Mouse (Mus musculus) intestine, embryonic 16.5 days (tissue): Measurements from ENCODE around the gene Cog7. TPM values are rescaled to one million over a fixed set of nuclear protein-coding genes. Genes with fewer than 3 reads are reported as not detected.

Source experiments
- ATAC-seq: fragments of 200-750 bp; cut with Nextera tagmentation; 2 replicates; pipeline ENCODE4 v1.8.0; 2017; ENCODE audit warnings: moderate TSS enrichment, moderate library complexity
- H3K27ac ChIP-seq: fragments of 300-500 bp; sonication (generic); 2 replicates; pipeline ENCODE4 v1.5.1; 2014; ENCODE audit warnings: mild to moderate bottlenecking, low read length
- H3K27me3 ChIP-seq: fragments of 300-500 bp; sonication (generic); replicated peaks from 2 replicates; pipeline ENCODE4 v1.6.1; 2014; ENCODE audit warnings: low read length, control low read depth, mixed read lengths; ENCODE audit not compliant: control insufficient read depth, insufficient read depth
- H3K36me3 ChIP-seq: fragments of 300-500 bp; sonication (generic); 2 replicates; pipeline ENCODE4 v1.6.1; 2014; ENCODE audit warnings: low read length, control low read depth; ENCODE audit not compliant: control insufficient read depth, insufficient read depth
- H3K4me1 ChIP-seq: fragments of 300-500 bp; sonication (generic); 2 replicates; pipeline ENCODE4 v1.6.1; 2014; ENCODE audit warnings: low read length, control low read depth, mixed read lengths; ENCODE audit not compliant: control insufficient read depth, insufficient read depth
- H3K4me2 ChIP-seq: fragments of 300-500 bp; sonication (generic); 2 replicates; pipeline ENCODE4 v1.6.1; 2014; ENCODE audit warnings: low read depth, low read length, control low read depth
- H3K4me3 ChIP-seq: fragments of 300-500 bp; sonication (generic); 2 replicates; pipeline ENCODE4 v1.5.1; 2014; ENCODE audit warnings: mild to moderate bottlenecking, low read length
- H3K9ac ChIP-seq: fragments of 300-500 bp; sonication (generic); 2 replicates; pipeline ENCODE4 v1.6.1; 2014; ENCODE audit warnings: low read depth, low read length
- H3K9me3 ChIP-seq: fragments of 300-500 bp; sonication (generic); 2 replicates; pipeline ENCODE4 v1.6.1; 2016; ENCODE audit warnings: low read length, control low read depth; ENCODE audit not compliant: control insufficient read depth
- WGBS: fragments of 180-500 bp; shearing (Covaris S2); extraction: QIAGEN DNeasy Blood & Tissue Kit; methylation state at CpG from one replicate; pipeline ENCODE4 v1.1.7; 2014; 5-methylcytosine and 5-hydroxymethylcytosine counted together
- polyA plus RNA-seq: library from polyadenylated mRNA; unstranded; fragments of >200 nt; fragmentation: Nextera tagmentation; extraction: Ambion mirVana; gene quantifications from 2 replicates; pipeline ENCODE4 v1.2.1, GENCODE M21; 2015

Cog7 gene
- polyA plus RNA-seq, 1 experiment from 2014 or later = 25.6 TPM

- Histone ChIP-seq H3K9ac (no peak overlapping the region), H3K4me1 (no peaks in the 10 kb centered on the region), H3K27me3 (no peaks in the 10 kb centered on the region), H3K36me3 (peaks cover 4% of the 10 kb centered on the region; the same call in 1 of the 2 replicates), H3K4me3 (no peak overlapping the region), H3K4me2 (no peak overlapping the region), H3K9me3 (no peaks in the 10 kb centered on the region), H3K27ac (no peak overlapping the region)
- 96% methylated on average over 7 of the region's 7 CpGs for WGBS
- ATAC-seq = no peak
These were observed 57.1 kb downstream of the Cog7 start for GRCm38 (mm10) chr7:121924361-121924760.

- peak; percentile 63; the same call in 1 of the 2 replicates for ATAC-seq
- no peak overlapping the region for H3K9ac ChIP-seq
- H3K4me2 ChIP-seq = no peak overlapping the region
- no peaks in the 10 kb centered on the region for H3K27me3 ChIP-seq
- WGBS = 40% methylated on average over 6 of the region's 6 CpGs
- H3K4me3 ChIP-seq = no peak overlapping the region
- no peak overlapping the region for H3K27ac ChIP-seq
- no peaks in the 10 kb centered on the region for H3K4me1 ChIP-seq
- H3K9me3 ChIP-seq = no peaks in the 10 kb centered on the region
- no peaks in the 10 kb centered on the region for H3K36me3 ChIP-seq
These were observed 67.6 kb downstream of the Cog7 start for GRCm38 (mm10) chr7:121913944-121914343.

GRCm38 (mm10) chr7:121912250-121912649 is 69.3 kb downstream of the Cog7 start:
- Histone ChIP-seq H3K36me3 (no peaks in the 10 kb centered on the region), H3K27ac (no peak overlapping the region), H3K9ac (no peak overlapping the region), H3K4me3 (no peak overlapping the region), H3K4me1 (no peaks in the 10 kb centered on the region), H3K4me2 (no peak overlapping the region), H3K27me3 (no peaks in the 10 kb centered on the region), H3K9me3 (no peaks in the 10 kb centered on the region)
- ATAC-seq = no peak
- 68% methylated on average over 8 of the region's 8 CpGs for WGBS

DNA sequence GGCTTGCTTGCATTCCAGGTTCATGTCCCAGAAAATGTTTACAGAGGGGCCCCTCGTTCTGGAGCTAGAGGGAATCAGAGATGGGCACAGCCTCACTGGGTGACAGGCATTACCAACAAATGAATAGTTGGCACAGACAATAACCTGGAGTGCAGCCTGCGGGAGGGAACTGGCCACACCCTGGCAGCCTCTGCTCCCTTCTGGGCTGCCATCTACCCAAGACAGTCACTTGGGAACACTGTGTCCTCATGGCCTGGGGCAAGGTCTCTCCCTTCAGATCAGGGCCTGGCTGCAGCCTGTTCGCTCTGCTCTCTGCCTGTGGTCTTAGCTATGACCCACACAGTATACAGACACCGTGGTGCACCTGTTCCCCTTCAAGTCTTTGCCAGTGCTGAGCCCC is 74.6 kb downstream of the Cog7 start:
- ATAC-seq = no peak
- no peaks in the 10 kb centered on the region for H3K9me3 ChIP-seq
- peaks cover 7% of the 10 kb centered on the region; the same call in 1 of the 2 replicates for H3K4me1 ChIP-seq
- no peaks in the 10 kb centered on the region for H3K36me3 ChIP-seq
- H3K9ac ChIP-seq = no peak overlapping the region
- no peak overlapping the region for H3K4me2 ChIP-seq
- 57% methylated on average over 4 of the region's 4 CpGs for WGBS
- H3K27ac ChIP-seq = no peak overlapping the region
- H3K27me3 ChIP-seq = no peaks in the 10 kb centered on the region
- H3K4me3 ChIP-seq = no peak overlapping the region

- peak; percentile 81 for ATAC-seq
- no peaks in the 10 kb centered on the region for H3K9me3 ChIP-seq
- peaks cover 7% of the 10 kb centered on the region; the same call in 1 of the 2 replicates for H3K4me1 ChIP-seq
- H3K9ac ChIP-seq = no peak overlapping the region
- H3K4me3 ChIP-seq = no peak overlapping the region
- H3K36me3 ChIP-seq = no peaks in the 10 kb centered on the region
- H3K27me3 ChIP-seq = no peaks in the 10 kb centered on the region
- WGBS = 39% methylated on average over 8 of the region's 8 CpGs
- H3K27ac ChIP-seq = 0 out of 2 replicates have a peak overlapping the region, but pooled peaks have one; percentile 26
- no peak overlapping the region for H3K4me2 ChIP-seq
These were observed 78.6 kb downstream of the Cog7 start for GRCm38 (mm10) chr7:121902757-121903411.

DNA sequence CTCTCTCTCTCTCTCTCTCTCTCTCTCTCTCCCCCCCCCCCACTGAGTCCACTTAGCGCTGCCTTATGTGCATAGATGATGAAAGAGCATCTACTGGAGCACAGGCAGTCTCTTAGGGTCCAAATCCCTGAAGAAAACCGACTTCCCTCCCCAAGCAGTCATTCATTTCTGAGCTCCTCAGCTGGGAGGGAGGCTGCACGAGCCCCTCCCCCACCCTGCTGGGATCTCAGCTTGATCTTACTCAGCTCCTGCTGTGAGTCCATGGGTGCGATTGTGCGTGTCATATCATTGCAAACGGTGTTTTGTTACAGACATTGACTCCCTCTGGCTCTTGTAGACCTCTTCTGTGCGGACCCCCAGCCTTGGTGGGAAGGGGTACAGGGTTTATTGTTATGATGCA is 81.6 kb downstream of the Cog7 start:
- 0 out of 2 replicates have a peak overlapping the region, but pooled peaks have one; percentile 2 for H3K4me2 ChIP-seq
- WGBS = 16% methylated on average over 7 of the region's 7 CpGs
- no peaks in the 10 kb centered on the region for H3K27me3 ChIP-seq
- H3K27ac ChIP-seq = no peak overlapping the region
- H3K36me3 ChIP-seq = no peaks in the 10 kb centered on the region
- H3K9me3 ChIP-seq = no peaks in the 10 kb centered on the region
- no peak overlapping the region for H3K9ac ChIP-seq
- ATAC-seq = no peak
- no peak overlapping the region for H3K4me3 ChIP-seq
- peaks cover 7% of the 10 kb centered on the region; the same call in 1 of the 2 replicates for H3K4me1 ChIP-seq

- Histone ChIP-seq H3K27ac (no peak overlapping the region), H3K9ac (no peak overlapping the region), H3K36me3 (no peaks in the 10 kb centered on the region), H3K4me3 (no peak overlapping the region), H3K27me3 (no peaks in the 10 kb centered on the region), H3K4me1 (peaks cover 7% of the 10 kb centered on the region; the same call in 1 of the 2 replicates), H3K4me2 (0 out of 2 replicates have a peak overlapping the region, but pooled peaks have one; percentile 2), H3K9me3 (no peaks in the 10 kb centered on the region)
- ATAC-seq = no peak
- WGBS = 9% methylated on average over 14 of the region's 14 CpGs
These were observed 82.2 kb downstream of the Cog7 start for GRCm38 (mm10) chr7:121899311-121899710.

GRCm38 (mm10) chr7:121896689-121897088 is 84.8 kb downstream of the Cog7 start:
- ATAC-seq = no peak

GRCm38 (mm10) chr7:121890636-121891360 is 90.7 kb downstream of the Cog7 start:
- H3K4me2 ChIP-seq = no peak overlapping the region
- ATAC-seq = no peak
- H3K9me3 ChIP-seq = no peaks in the 10 kb centered on the region
- H3K4me1 ChIP-seq = no peaks in the 10 kb centered on the region
- WGBS = 89% methylated on average over 13 of the region's 13 CpGs
- H3K27me3 ChIP-seq = no peaks in the 10 kb centered on the region
- no peak overlapping the region for H3K4me3 ChIP-seq
- no peaks in the 10 kb centered on the region for H3K36me3 ChIP-seq
- H3K27ac ChIP-seq = no peak overlapping the region
- no peak overlapping the region for H3K9ac ChIP-seq

More at GRCm38 (mm10) chr7:121896689-121897088, 84.8 kb downstream of the Cog7 start:
- Histone ChIP-seq H3K4me2 (no peak overlapping the region), H3K9ac (no peak overlapping the region), H3K27me3 (no peaks in the 10 kb centered on the region), H3K9me3 (no peaks in the 10 kb centered on the region), H3K36me3 (no peaks in the 10 kb centered on the region), H3K4me3 (no peak overlapping the region), H3K27ac (no peak overlapping the region), H3K4me1 (no peaks in the 10 kb centered on the region)
- WGBS = 39% methylated on average over 6 of the region's 6 CpGs
